Mouse (Mus musculus) midbrain, embryonic 13.5 days (tissue): ENCODE data around the gene Acp4. TPM values are rescaled to one million over a fixed set of nuclear protein-coding genes. Genes with fewer than 3 reads are reported as not detected.
"Not testable (repeated sequence)": the region's sequence is repeated elsewhere in the genome, so short reads cannot be mapped to it uniquely, and the experiment has no call there.

ENCODE experiments used
- ATAC-seq: fragments of 200-750 bp; cut with Nextera tagmentation; 2 replicates; pipeline ENCODE4 v1.8.0; 2017; ENCODE audit warnings: mild to moderate bottlenecking, moderate TSS enrichment, moderate library complexity
- H3K27ac ChIP-seq: fragments of 300-500 bp; sonication (generic); 2 replicates; pipeline ENCODE4 v1.5.1; 2015; ENCODE audit warnings: inconsistent platforms, mild to moderate bottlenecking, moderate library complexity
- H3K27me3 ChIP-seq: fragments of 300-500 bp; sonication (generic); 2 replicates; pipeline ENCODE4 v1.6.1; 2015; ENCODE audit warnings: mild to moderate bottlenecking, inconsistent platforms
- H3K36me3 ChIP-seq: fragments of 300-500 bp; sonication (generic); 2 replicates; pipeline ENCODE4 v1.6.1; 2015; ENCODE audit warnings: mild to moderate bottlenecking, inconsistent platforms
- H3K4me1 ChIP-seq: fragments of 300-500 bp; sonication (generic); replicated peaks from 2 replicates; pipeline ENCODE4 v1.6.1; 2015; ENCODE audit warnings: inconsistent platforms
- H3K4me2 ChIP-seq: fragments of 300-500 bp; sonication (generic); replicated peaks from 2 replicates; pipeline ENCODE4 v1.6.1; 2015; ENCODE audit warnings: moderate library complexity, mild to moderate bottlenecking, inconsistent platforms
- H3K4me3 ChIP-seq: fragments of 300-500 bp; sonication (generic); replicated peaks from 2 replicates; pipeline ENCODE4 v1.5.1; 2015; ENCODE audit warnings: mild to moderate bottlenecking, inconsistent platforms
- H3K9ac ChIP-seq: fragments of 300-500 bp; sonication (generic); replicated peaks from 2 replicates; pipeline ENCODE4 v1.6.1; 2015; ENCODE audit warnings: mild to moderate bottlenecking, inconsistent platforms
- H3K9me3 ChIP-seq: fragments of 300-500 bp; sonication (generic); 2 replicates; pipeline ENCODE4 v1.6.1; 2016; ENCODE audit warnings: mild to moderate bottlenecking, inconsistent platforms
- WGBS: fragments of 180-500 bp; shearing (Covaris S2); methylation state at CpG from one replicate; pipeline ENCODE4 v1.1.7; 2015; 5-methylcytosine and 5-hydroxymethylcytosine counted together
- polyA plus RNA-seq: library from polyadenylated mRNA; unstranded; fragments of >200 nt; fragmentation: Nextera tagmentation; extraction: Ambion mirVana; gene quantifications from 2 replicates; pipeline ENCODE4 v1.2.1, GENCODE M21; 2015

Acp4 gene
- polyA plus RNA-seq, 1 experiment from 2014 or later: 0.09 TPM

- Histone ChIP-seq H3K9ac (no peak overlapping the region), H3K9me3 (no peaks in the 10 kb centered on the region), H3K4me2 (no peak overlapping the region), H3K4me3 (no peak overlapping the region), H3K4me1 (peaks cover 7% of the 10 kb centered on the region), H3K36me3 (no peaks in the 10 kb centered on the region), H3K27me3 (peaks cover 15% of the 10 kb centered on the region; the same call in 1 of the 2 replicates), H3K27ac (no peak overlapping the region)
- no peak for ATAC-seq
- 73% methylated on average over 6 of the region's 6 CpGs for WGBS
Observed at GRCm38 (mm10) chr7:44260410-44260809, 3.2 kb upstream of the Acp4 start.

GRCm38 (mm10) chr7:44254930-44255329, 2.2 kb downstream of the Acp4 start:
- Histone ChIP-seq H3K9me3 (no peaks in the 10 kb centered on the region), H3K4me1 (peaks cover 16% of the 10 kb centered on the region; the same call in 1 of the 2 replicates), H3K4me2 (no peak overlapping the region), H3K9ac (no peak overlapping the region), H3K27me3 (no peaks in the 10 kb centered on the region), H3K4me3 (no peak overlapping the region), H3K27ac (no peak overlapping the region), H3K36me3 (peaks cover 50% of the 10 kb centered on the region)
- WGBS: 87% methylated on average over 6 of the region's 6 CpGs
- ATAC-seq: no peak

DNA sequence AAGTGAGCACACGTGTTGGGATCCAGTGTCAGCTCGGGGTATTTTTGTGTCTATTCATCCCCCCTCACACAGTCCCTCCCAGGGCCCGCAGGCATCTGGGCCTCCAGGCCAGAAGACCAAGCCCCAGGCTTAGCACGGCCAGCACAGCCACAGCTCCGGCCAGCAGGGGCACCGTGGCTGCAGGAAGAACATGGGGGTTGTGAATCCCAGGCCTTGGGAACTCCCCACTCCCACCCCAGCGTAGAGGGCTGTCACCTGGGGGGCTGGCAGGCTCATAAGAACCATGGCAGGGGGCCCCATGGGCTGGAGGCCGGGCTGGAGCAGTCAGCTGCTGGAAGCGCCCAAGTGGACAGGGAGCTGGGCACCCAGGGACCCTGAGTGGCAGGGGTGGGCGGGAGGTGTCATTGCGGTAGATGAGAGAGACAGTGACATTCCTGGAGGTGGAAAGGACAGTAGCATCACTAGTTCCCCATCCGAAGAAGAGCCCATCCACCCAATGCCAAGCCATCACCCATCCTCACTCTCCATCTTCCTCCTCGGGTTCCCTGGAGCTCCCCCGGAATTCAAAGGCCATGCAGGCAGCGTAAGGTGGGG, 4.1 kb downstream of the Acp4 start:
- no peak for ATAC-seq
- Histone ChIP-seq H3K9me3 (no peaks in the 10 kb centered on the region), H3K9ac (0 out of 2 replicates have a peak overlapping the region, but pooled peaks have one; percentile 42), H3K36me3 (peaks cover 67% of the 10 kb centered on the region), H3K4me1 (peaks cover 33% of the 10 kb centered on the region), H3K27ac (peak overlapping the region; percentile 14; the same call in 1 of the 2 replicates), H3K4me2 (no peak overlapping the region), H3K4me3 (no peak overlapping the region), H3K27me3 (no peaks in the 10 kb centered on the region)
- WGBS: 70% methylated on average over 15 of the region's 15 CpGs

DNA sequence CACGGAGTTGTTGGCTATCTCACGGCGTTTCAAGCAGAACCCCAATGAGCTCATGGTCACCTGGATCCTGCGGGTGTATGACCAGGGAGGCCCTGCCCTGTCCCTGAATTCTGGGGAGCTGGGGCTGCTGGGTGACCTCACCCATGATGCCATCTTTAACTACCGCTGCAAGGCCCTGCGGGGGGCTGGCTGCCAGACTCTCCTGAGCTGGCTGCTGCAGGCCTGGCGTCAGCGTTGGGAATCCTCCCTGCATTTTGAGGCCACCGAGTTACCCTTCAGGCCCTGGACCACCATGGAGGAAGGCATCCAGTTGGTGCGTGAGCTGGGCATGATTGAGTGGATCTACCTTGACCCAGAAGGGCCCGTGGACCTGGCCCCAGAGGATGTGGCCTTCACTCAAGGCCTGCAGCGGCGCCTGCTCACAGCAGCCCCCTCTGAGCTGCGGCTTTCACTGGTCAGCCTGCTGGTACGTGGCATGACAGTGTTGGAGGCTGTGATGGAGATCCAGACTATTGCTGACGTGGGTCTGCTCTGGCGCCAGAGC, 6.4 kb downstream of the Acp4 start:
- Histone ChIP-seq H3K4me1 (peaks cover 42% of the 10 kb centered on the region), H3K36me3 (peaks cover 70% of the 10 kb centered on the region)
- H3K27ac ChIP-seq, H3K27me3 ChIP-seq, H3K9ac ChIP-seq, H3K4me2 ChIP-seq, H3K4me3 ChIP-seq, H3K9me3 ChIP-seq, ATAC-seq: not testable (repeated sequence)
- WGBS: 93% methylated on average over 17 of the region's 17 CpGs

GRCm38 (mm10) chr7:44249248-44249647, 7.9 kb downstream of the Acp4 start:
- H3K4me1 ChIP-seq: peaks cover 50% of the 10 kb centered on the region
- H3K27me3 ChIP-seq: no peaks in the 10 kb centered on the region
- no peak overlapping the region for H3K9ac ChIP-seq
- no peak overlapping the region for H3K4me2 ChIP-seq
- H3K9me3 ChIP-seq: no peaks in the 10 kb centered on the region
- H3K4me3 ChIP-seq: no peak overlapping the region
- 97% methylated on average over 4 of the region's 4 CpGs for WGBS
- H3K36me3 ChIP-seq: peaks cover 59% of the 10 kb centered on the region
- H3K27ac ChIP-seq: no peak overlapping the region
- no peak for ATAC-seq

GRCm38 (mm10) chr7:44247971-44248370, 9.2 kb downstream of the Acp4 start:
- H3K4me3 ChIP-seq: peak overlapping the region; percentile 90
- no peak for ATAC-seq
- H3K9ac ChIP-seq: peak overlapping the region; percentile 92
- H3K27ac ChIP-seq: no peak overlapping the region
- H3K9me3 ChIP-seq: no peaks in the 10 kb centered on the region
- H3K36me3 ChIP-seq: peaks cover 47% of the 10 kb centered on the region
- no peaks in the 10 kb centered on the region for H3K27me3 ChIP-seq
- H3K4me1 ChIP-seq: peaks cover 48% of the 10 kb centered on the region
- H3K4me2 ChIP-seq: peak overlapping the region; percentile 82
- 97% methylated on average over 2 of the region's 2 CpGs for WGBS

- Histone ChIP-seq H3K9ac (peak overlapping the region; percentile 92), H3K27me3 (no peaks in the 10 kb centered on the region), H3K27ac (peak overlapping the region; percentile 94), H3K4me3 (peak overlapping the region; percentile 90), H3K4me1 (peaks cover 40% of the 10 kb centered on the region), H3K4me2 (peak overlapping the region; percentile 82), H3K36me3 (peaks cover 37% of the 10 kb centered on the region), H3K9me3 (no peaks in the 10 kb centered on the region)
- peak; percentile 16 for ATAC-seq
- WGBS: 0% methylated on average over 23 of the region's 23 CpGs
Observed at GRCm38 (mm10) chr7:44246984-44247470, 10.2 kb downstream of the Acp4 start.

DNA sequence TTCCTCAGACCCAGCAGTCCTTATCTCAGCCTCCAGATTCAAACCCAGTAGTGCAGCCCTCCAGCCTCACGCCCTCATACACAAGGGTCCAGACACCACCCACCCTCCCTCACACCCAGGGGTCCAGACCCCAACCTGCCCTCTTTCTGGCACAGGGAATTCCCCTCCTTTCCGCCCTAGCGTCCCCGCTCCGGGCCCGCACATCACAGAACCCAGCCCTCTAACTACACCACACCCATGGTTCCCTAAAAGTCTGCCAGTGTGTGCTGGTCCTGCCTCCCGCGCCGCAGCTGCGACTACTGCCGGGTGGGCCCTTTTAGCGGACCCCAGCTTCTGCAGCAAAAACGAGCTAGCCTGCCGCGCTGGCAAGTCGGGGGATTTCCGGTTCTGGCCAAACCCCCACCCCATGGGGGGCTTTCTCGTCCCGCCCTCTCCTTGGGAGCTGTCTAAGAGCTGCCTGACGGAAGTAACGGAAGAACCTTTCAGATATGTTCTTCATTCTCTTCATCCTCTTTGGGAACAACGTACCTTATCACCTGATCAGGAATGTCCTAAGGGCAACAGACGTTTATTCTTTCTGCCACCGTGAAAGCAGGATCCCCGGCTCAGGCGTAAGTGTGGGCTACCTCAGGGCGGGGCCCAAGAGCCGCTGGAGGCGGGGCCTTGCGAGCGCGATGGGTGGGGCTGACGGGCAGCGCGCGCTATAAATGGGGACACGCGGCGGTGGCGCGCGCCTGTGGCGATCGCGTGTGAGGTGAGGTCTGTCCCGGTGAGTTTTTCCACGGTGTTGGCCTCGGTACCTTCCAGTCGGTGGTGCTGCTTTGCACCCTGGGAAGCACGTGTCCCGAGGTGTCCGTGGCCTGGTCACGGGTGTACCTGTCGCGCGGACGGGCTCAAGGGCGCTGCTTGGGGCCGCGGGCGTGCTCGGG, 10.9 kb downstream of the Acp4 start, which contains the start of the genes 1700028J19Rik and 2410002F23Rik:
Gene 1700028J19Rik, minus strand, starts transcription at position 641 of the 929 bp plus-strand sequence.
Gene 2410002F23Rik, plus strand, starts transcription at position 668 of the 929 bp plus-strand sequence.
- peak within 1 kb of the TSS; percentile 94 for H3K27ac ChIP-seq
- H3K4me3 ChIP-seq: peak within 1 kb of the TSS; percentile 90
- peak; percentile 88 for ATAC-seq
- WGBS: under 1% methylated on average over 62 of the region's 62 CpGs
- peak within 1 kb of the TSS; percentile 92 for H3K9ac ChIP-seq
- peaks cover 40% of the 10 kb centered on the region for H3K4me1 ChIP-seq
- H3K36me3 ChIP-seq: peaks cover 33% of the 10 kb centered on the region
- no peaks in the 10 kb centered on the region for H3K27me3 ChIP-seq
- H3K9me3 ChIP-seq: no peaks in the 10 kb centered on the region
- H3K4me2 ChIP-seq: peak within 1 kb of the TSS; percentile 82

GRCm38 (mm10) chr7:44244080-44244479, 13.1 kb downstream of the Acp4 start:
- H3K4me1 ChIP-seq: peaks cover 27% of the 10 kb centered on the region
- ATAC-seq: no peak
- WGBS: 71% methylated on average over 1 of the region's 1 CpGs
- no peak overlapping the region for H3K4me2 ChIP-seq
- H3K36me3 ChIP-seq: peaks cover 11% of the 10 kb centered on the region
- no peak overlapping the region for H3K4me3 ChIP-seq
- no peak overlapping the region for H3K27ac ChIP-seq
- no peak overlapping the region for H3K9ac ChIP-seq
- H3K9me3 ChIP-seq: no peaks in the 10 kb centered on the region
- no peaks in the 10 kb centered on the region for H3K27me3 ChIP-seq

DNA sequence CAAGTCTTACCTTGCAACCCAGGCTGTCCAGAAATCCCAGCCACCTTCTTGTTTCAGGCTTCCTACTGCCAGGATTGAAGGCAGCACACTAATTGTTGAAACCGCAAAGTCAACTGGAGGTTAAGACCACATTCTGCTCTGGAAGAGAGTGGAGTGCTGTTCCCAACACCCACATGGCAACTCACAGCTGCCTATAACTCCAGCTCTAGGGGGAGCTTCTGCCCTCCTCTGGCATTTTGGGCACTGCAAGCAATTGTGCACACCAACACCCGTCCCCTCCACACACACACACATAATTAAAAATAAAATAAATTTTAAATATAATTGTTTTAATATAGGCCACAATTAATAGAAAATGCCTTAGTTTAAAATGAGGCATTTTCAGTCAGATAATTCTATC, 16.0 kb downstream of the Acp4 start:
- no peak for ATAC-seq
- Histone ChIP-seq H3K27ac (no peak overlapping the region), H3K27me3 (no peaks in the 10 kb centered on the region), H3K4me1 (peaks cover 9% of the 10 kb centered on the region), H3K9me3 (no peaks in the 10 kb centered on the region), H3K4me2 (no peak overlapping the region), H3K36me3 (no peaks in the 10 kb centered on the region), H3K9ac (no peak overlapping the region), H3K4me3 (no peak overlapping the region)
- 72% methylated on average over 2 of the region's 2 CpGs for WGBS

DNA sequence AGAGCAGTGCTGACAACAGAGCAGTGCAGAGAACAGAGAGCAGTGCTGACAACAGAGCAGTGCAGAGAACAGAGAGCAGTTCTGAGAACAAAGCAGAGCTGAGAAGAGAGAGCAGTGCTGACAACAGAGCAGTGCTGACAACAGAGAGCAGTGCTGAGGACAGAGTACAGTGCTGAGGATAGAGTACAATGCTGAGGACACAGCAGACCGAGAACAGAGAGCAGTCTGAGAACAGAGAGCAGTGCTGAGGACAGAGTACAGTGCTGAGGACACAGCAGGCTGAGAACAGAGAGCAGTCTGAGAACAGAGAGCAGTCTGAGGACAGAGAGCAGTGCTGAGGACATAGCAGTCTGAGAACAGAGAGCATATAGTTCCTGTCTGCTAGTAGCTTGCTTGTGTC, 16.5 kb downstream of the Acp4 start:
- 79% methylated on average over 1 of the region's 1 CpGs for WGBS
- Histone ChIP-seq H3K4me3 (no peak overlapping the region), H3K4me1 (peaks cover 7% of the 10 kb centered on the region), H3K27ac (no peak overlapping the region), H3K36me3 (no peaks in the 10 kb centered on the region), H3K27me3 (no peaks in the 10 kb centered on the region), H3K9ac (no peak overlapping the region), H3K9me3 (no peaks in the 10 kb centered on the region), H3K4me2 (no peak overlapping the region)
- no peak for ATAC-seq

DNA sequence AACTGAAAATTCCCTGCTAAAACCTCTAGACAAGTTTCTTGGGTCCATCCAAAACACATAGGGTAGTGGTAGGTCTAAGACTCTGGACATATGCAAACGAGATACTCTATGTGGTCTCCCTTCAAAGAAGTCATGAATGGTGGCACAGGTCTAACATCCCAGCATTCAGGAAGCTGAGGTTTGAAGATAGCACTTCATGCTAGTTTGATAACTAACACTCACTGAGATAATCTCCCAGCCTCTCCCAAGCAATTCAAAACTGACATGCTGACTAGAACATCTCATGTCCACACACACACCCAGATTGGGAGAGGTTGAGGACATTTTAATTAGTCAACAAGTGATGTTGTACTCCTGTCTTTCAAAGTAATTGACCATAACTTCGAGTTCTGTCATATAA, 17.3 kb downstream of the Acp4 start:
- Histone ChIP-seq H3K4me3 (no peak overlapping the region), H3K4me1 (no peaks in the 10 kb centered on the region), H3K36me3 (no peaks in the 10 kb centered on the region), H3K27me3 (no peaks in the 10 kb centered on the region), H3K4me2 (no peak overlapping the region), H3K9me3 (no peaks in the 10 kb centered on the region), H3K9ac (no peak overlapping the region), H3K27ac (no peak overlapping the region)
- 49% methylated on average over 2 of the region's 2 CpGs for WGBS
- no peak for ATAC-seq
